Mouse (Mus musculus) CH12.LX (cell line): ENCODE measurements at regions not wholly inside any gene's neighbourhood (a gene's known extent, or its start where the extent isn't known, plus 50 kb on each side); places are given as distances from the start of the nearest gene placed in this dataset.
A peak's percentile ranks its signal among the peaks of the same experiment; 100 is the strongest.

Experiments used
- DNase-seq: peaks from one replicate; pipeline ENCODE4 v3.0.0-alpha.2; 2013; ENCODE audit errors: extremely low read depth
- H3K27ac ChIP-seq: 2 replicates; pipeline ENCODE4 v1.5.1; 2012; ENCODE audit warnings: low read depth, mild to moderate bottlenecking, control low read depth, moderate library complexity; ENCODE audit not compliant: insufficient read depth
- H3K27me3 ChIP-seq: replicated peaks from 2 replicates; pipeline ENCODE3; 2012; ENCODE audit warnings: inconsistent platforms
- H3K36me3 ChIP-seq, 2 experiments: replicated peaks in 1 of 2; 2 replicates each; pipeline versions ENCODE3 to v1.6.1; 2012; ENCODE audit warnings: inconsistent platforms in 1 of 2, low read length in 1 of 2, mild to moderate bottlenecking in 1 of 2, mixed read lengths in 1 of 2, moderate library complexity in 1 of 2; ENCODE audit not compliant: control insufficient read depth in 1 of 2, insufficient read depth in 1 of 2
- H3K4me1 ChIP-seq, 2 experiments: 2 replicates each; pipeline ENCODE4 v1.6.1; 2012; ENCODE audit warnings: inconsistent platforms in 1 of 2, moderate library complexity in 1 of 2; ENCODE audit not compliant: insufficient read depth in 2 of 2, control insufficient read depth in 1 of 2
- H3K4me2 ChIP-seq: 2 replicates; pipeline ENCODE4 v1.6.1; 2012; ENCODE audit warnings: low read depth, mild to moderate bottlenecking, control low read depth; ENCODE audit not compliant: poor library complexity, insufficient read depth, severe bottlenecking
- H3K4me3 ChIP-seq, 3 experiments: fragments of 150-350 bp in 1 of 3; sonication (generic) in 1 of 3; replicated peaks in 1 of 3; 2 replicates each; pipeline versions ENCODE3 to v1.5.1; 2011 to 2012; ENCODE audit warnings: low read depth in 2 of 3, low read length in 2 of 3, mild to moderate bottlenecking in 2 of 3, moderate library complexity in 2 of 3, control low read depth in 1 of 3, improper control_type of control experiment in 1 of 3, inconsistent platforms in 1 of 3, mixed read lengths in 1 of 3; ENCODE audit not compliant: poor library complexity in 1 of 3
- H3K79me2 ChIP-seq: replicated peaks from 2 replicates; pipeline ENCODE4 v1.6.1; 2012; ENCODE audit warnings: mild to moderate bottlenecking, moderate library complexity; ENCODE audit not compliant: control insufficient read depth, poor library complexity, insufficient read depth, severe bottlenecking; ENCODE audit errors: extremely low read depth
- H3K9ac ChIP-seq: 2 replicates; pipeline ENCODE4 v1.6.1; 2012; ENCODE audit warnings: low read depth, mild to moderate bottlenecking, control low read depth, moderate library complexity; ENCODE audit not compliant: insufficient read depth
- H3K9me3 ChIP-seq: replicated peaks from 2 replicates; pipeline ENCODE3; 2012; ENCODE audit warnings: low read length, inconsistent platforms, mixed read lengths
- BHLHE40 ChIP-seq: IDR thresholded peaks from 2 replicates; pipeline ENCODE4 v1.6.1; 2011; ENCODE audit warnings: mild to moderate bottlenecking, low read depth, low read length, improper control_type of control experiment
- CTCF ChIP-seq, 2 experiments: IDR thresholded peaks in 1 of 2; conservative IDR thresholded peaks in 1 of 2; 2 replicates each; pipeline ENCODE4 v1.5.1; 2011 to 2012; ENCODE audit warnings: low read depth in 2 of 2, low read length in 2 of 2, improper control_type of control experiment in 1 of 2, inconsistent platforms in 1 of 2, mild to moderate bottlenecking in 1 of 2, moderate library complexity in 1 of 2
- E2F4 ChIP-seq: IDR thresholded peaks from 2 replicates; pipeline ENCODE4 v1.6.1; 2011; ENCODE audit warnings: low read depth, low read length, improper control_type of control experiment; ENCODE audit not compliant: insufficient replicate concordance
- EP300 ChIP-seq: IDR thresholded peaks from 2 replicates; pipeline ENCODE4 v1.6.1; 2011; ENCODE audit warnings: low read length, improper control_type of control experiment
- ETS1 ChIP-seq: conservative IDR thresholded peaks from 2 replicates; pipeline ENCODE4 v1.6.1; 2012; ENCODE audit warnings: low read depth, mild to moderate bottlenecking, inconsistent platforms, low read length, improper control_type of control experiment, moderate library complexity
- GABPA ChIP-seq: IDR thresholded peaks from 2 replicates; pipeline ENCODE4 v1.6.1; 2012; ENCODE audit warnings: low read depth, low read length, improper control_type of control experiment, inconsistent platforms; ENCODE audit not compliant: insufficient replicate concordance
- HCFC1 ChIP-seq: IDR thresholded peaks from 2 replicates; pipeline ENCODE4 v1.6.1; 2012; ENCODE audit warnings: low read depth, mild to moderate bottlenecking, inconsistent platforms, low read length, improper control_type of control experiment
- IRF4 ChIP-seq: IDR thresholded peaks from 2 replicates; pipeline ENCODE4 v1.6.1; 2014; ENCODE audit warnings: low read depth, mild to moderate bottlenecking, inconsistent platforms, low read length, improper control_type of control experiment
- JUND ChIP-seq: conservative IDR thresholded peaks from 2 replicates; pipeline ENCODE4 v1.6.1; 2011; ENCODE audit warnings: low read depth, low read length, improper control_type of control experiment
- KAT2A ChIP-seq: IDR thresholded peaks from 2 replicates; pipeline ENCODE4 v1.6.1; 2012; ENCODE audit warnings: low read length, improper control_type of control experiment, inconsistent platforms; ENCODE audit not compliant: insufficient replicate concordance
- MAZ ChIP-seq: IDR thresholded peaks from 2 replicates; pipeline ENCODE4 v1.6.1; 2012; ENCODE audit warnings: low read depth, mild to moderate bottlenecking, inconsistent platforms, low read length, improper control_type of control experiment, moderate library complexity
- NRF1 ChIP-seq: IDR thresholded peaks from 2 replicates; pipeline ENCODE4 v1.6.1; 2014; ENCODE audit warnings: low read depth, mild to moderate bottlenecking, inconsistent platforms, low read length, improper control_type of control experiment, moderate library complexity
- RAD21 ChIP-seq: IDR thresholded peaks from 2 replicates; pipeline ENCODE4 v1.6.1; 2011; ENCODE audit warnings: low read depth, mild to moderate bottlenecking, low read length, improper control_type of control experiment, moderate library complexity
- RCOR1 ChIP-seq: conservative IDR thresholded peaks from 2 replicates; pipeline ENCODE4 v1.6.1; 2012; ENCODE audit warnings: low read depth, mild to moderate bottlenecking, inconsistent platforms, low read length, improper control_type of control experiment
- USF1 ChIP-seq: IDR thresholded peaks from 2 replicates; pipeline ENCODE4 v1.6.1; 2014; ENCODE audit warnings: low read depth, mild to moderate bottlenecking, inconsistent platforms, low read length, improper control_type of control experiment
- USF2 ChIP-seq: conservative IDR thresholded peaks from 2 replicates; pipeline ENCODE4 v1.6.1; 2011; ENCODE audit warnings: low read depth, low read length, improper control_type of control experiment
- ZMIZ1 ChIP-seq: IDR thresholded peaks from 2 replicates; pipeline ENCODE4 v1.6.1; 2012; ENCODE audit warnings: low read depth, mild to moderate bottlenecking, inconsistent platforms, low read length, improper control_type of control experiment
- ZNF384 ChIP-seq: IDR thresholded peaks from 2 replicates; pipeline ENCODE4 v1.6.1; 2012; ENCODE audit warnings: low read depth, low read length, improper control_type of control experiment, inconsistent platforms
- dilution Hi-C: fragments of 300-500 bp; cut with MboI; formaldehyde crosslinking; loops from 2 replicates; pipeline ENCODE4 v1.14.3; 2020; ENCODE audit warnings: low sequenced_read_pairs; ENCODE audit not compliant: extremely low pct_unique_long_range_greater_than_20kb, extremely low pct_ligation_motif_present
- in situ Hi-C: fragments of 300-500 bp; cut with MboI; formaldehyde crosslinking; loops from 3 replicates; pipeline ENCODE4 v1.14.3; 2019; ENCODE audit warnings: low sequenced_read_pairs, low pct_ligation_motif_present, low pct_unique_long_range_greater_than_20kb, mixed read lengths

DNA sequence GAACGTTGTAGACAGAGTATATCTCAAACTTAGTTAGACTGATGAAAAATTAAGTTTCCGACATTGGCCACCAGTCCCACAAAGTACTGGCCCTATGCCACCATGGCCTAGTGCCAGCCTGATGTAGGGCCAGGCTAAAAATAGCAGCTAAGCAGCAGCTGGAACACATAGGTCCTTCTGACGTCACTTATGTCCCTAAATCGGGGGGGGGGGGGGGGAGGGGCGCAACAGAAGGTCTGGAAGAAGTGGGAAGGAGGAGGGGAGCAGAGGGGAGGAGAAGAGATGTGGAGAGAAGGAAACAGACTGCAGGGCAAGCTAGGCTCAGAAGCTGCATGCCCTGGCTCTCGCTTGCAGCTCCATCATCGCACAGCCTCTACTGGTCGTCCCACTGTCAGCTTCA, 164.7 kb upstream of the Smim15 start:
- Histone ChIP-seq H3K79me2 (peaks cover 12% of the 10 kb centered on the region), H3K4me1 (peaks cover 4 to 14% of the 10 kb centered on the region in 2 experiments; a peak in 3 of 4 replicates), H3K36me3 (no peaks in the 10 kb centered on the region), H3K4me2 (no peak overlapping the region), H3K27ac (no peak overlapping the region), H3K9me3 (peaks cover 4% of the 10 kb centered on the region), H3K9ac (no peak overlapping the region), H3K4me3 (no peak overlapping the region), H3K27me3 (no peaks in the 10 kb centered on the region)
- in situ Hi-C loops (loop anchor here (25.0 kb wide), 2 partner anchors 417 to 433 kb away; partner anchors contain the start of gene Depdc1b), dilution Hi-C loops (no loop called here)
- TF ChIP-seq ZMIZ1 (no peak), HCFC1 (no peak), EP300 (no peak), NRF1 (no peak), JUND (no peak), USF2 (no peak), CTCF (conservative IDR thresholded peaks at IDR 0.05 in 1 of 2, IDR thresholded peaks at IDR 0.05 in 1 of 2; ENCODE audit: low read depth in 2 of 2, low read length in 2 of 2) (no peak), KAT2A (no peak), ETS1 (no peak), RCOR1 (no peak), MAZ (no peak), RAD21 (no peak)
- DNase-seq, result no peak

DNA sequence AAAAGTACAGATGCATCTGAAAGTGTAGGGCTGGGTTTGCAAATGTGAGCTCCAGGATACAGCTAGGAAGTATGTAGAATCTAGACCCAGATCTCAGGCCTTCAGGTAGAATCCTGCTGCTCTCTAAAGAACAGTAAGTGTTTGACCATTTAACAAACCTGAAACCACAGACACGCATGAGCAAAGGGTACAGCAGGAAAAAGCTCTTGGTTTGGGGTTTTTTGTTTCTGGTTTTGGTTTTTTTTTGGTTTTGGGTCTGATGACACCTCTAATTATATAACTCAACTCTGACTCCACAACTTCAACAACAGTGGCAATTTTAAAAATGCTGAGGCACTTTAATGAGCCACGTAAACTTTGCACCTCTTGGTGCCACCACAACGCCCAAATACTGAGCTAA, 165.3 kb upstream of the Smim15 start:
- dilution Hi-C loops, result no loop called here

More for the DNA sequence above, 165.3 kb upstream of the Smim15 start:
- no peak for DNase-seq
- Histone ChIP-seq H3K9ac (no peak overlapping the region), H3K4me2 (no peak overlapping the region), H3K4me3 (no peak overlapping the region), H3K27ac (no peak overlapping the region), H3K27me3 (no peaks in the 10 kb centered on the region), H3K36me3 (no peaks in the 10 kb centered on the region), H3K79me2 (peaks cover 12% of the 10 kb centered on the region), H3K9me3 (peaks cover 4% of the 10 kb centered on the region), H3K4me1 (peaks cover 4 to 14% of the 10 kb centered on the region in 2 experiments; a peak in 3 of 4 replicates)
- in situ Hi-C loops, result loop anchor here (25.0 kb wide), 2 partner anchors 417 to 433 kb away; partner anchors contain the start of gene Depdc1b
- TF ChIP-seq ZMIZ1 (no peak), RCOR1 (no peak), IRF4 (no peak), BHLHE40 (peak; percentile 72), NRF1 (peak; percentile 50; the same call in 1 of the 2 replicates), E2F4 (no peak), ZNF384 (peak; percentile 34), USF1 (no peak), GABPA (no peak)
